Mouse (Mus musculus) left cerebral cortex, adult 8-10 months (tissue): ENCODE measurements around the gene Gm44805. TPM values are rescaled to one million over a fixed set of nuclear protein-coding genes. Genes with fewer than 3 reads are reported as not detected.

Experiments
- DNase-seq, 2 experiments: peaks; one replicate each; pipeline ENCODE4 v3.0.0; 2022; ENCODE audit warnings: low spot score in 2 of 2
- total RNA-seq, 4 experiments: library from RNA; stranded (reverse); gene quantifications; 2 replicates each; pipeline ENCODE4 v1.2.4; 2022

Gm44805 gene
- total RNA-seq = not detected

DNA sequence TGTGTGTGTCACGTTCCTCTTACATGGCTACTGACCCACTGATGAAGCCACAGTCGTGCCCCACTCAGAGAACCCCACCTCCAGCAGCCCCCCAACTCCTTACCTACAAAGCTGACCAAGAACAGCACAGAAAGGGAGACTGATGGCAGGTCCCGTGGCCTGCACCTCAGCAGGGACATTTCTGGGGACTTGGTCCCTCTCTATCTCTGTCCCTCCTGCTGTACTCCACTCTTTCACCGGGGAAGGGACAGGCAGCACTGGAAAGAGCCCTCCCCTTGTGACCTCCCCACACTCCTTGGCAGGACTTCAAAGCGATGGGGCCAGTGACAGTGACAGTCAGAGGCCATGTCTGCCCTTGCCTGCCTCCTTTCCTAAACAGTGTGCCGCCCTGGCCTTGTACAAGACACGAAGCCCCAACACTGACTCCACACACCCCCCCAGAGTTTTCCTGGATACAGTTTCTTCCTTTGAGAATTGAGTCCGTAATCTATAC, at the start of gene Gm44805, which contains the start of gene Apoc4:
Gene Gm44805, minus strand, starts transcription at position 222 of the 493 bp plus-strand sequence.
Gene Apoc4, minus strand, starts transcription at position 278 of the 493 bp plus-strand sequence.
- no peak for DNase-seq

DNA sequence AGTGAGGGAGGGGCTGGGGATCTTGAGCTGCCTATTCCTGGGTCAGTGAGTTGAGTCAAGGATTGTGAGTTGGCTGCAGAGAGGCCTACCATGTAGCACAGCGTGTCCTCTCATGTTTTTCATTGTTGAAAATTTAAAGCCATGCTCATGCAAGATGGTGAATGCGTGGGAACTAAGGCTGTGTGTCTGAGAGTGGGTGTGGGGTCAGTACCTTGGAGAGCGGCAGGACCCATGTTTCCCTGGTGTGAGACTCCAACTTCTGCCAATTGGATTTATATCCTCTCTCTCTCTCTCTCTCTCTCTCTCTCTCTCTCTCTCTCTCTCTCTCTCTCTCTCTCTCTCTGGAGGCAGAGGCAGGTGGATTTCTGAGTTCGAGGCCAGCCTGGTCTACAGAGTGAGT, 45.3 kb upstream of the Gm44805 start:
- DNase-seq = no peak

GRCm38 (mm10) chr7:19724167-19724566, 42.9 kb upstream of the Gm44805 start:
- no peak for DNase-seq

DNA sequence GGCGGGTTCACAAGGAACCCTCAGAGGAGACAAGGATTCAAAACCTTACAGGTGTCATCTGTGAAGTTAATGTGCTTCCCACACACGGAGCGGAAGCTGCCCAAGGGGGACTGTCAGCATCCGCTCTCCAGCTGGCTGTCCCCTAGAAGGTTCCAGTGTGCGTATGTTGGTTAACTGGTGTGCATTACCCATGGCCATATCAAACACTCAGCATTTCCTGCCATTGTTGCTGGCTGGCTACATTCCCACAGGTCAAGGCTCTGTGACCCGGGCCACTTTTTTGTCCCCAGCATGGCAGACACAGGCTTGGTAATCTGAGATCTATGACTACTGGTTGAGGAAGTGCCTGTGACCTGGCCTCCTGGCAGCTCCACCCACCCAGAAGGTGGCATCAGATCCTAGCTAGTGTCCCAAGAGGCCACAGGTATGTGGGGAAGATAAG, 41.6 kb upstream of the Gm44805 start:
- DNase-seq = no peak

GRCm38 (mm10) chr7:19719200-19719599, 38.0 kb upstream of the Gm44805 start:
- DNase-seq = no peak

GRCm38 (mm10) chr7:19718297-19718952, 37.2 kb upstream of the Gm44805 start:
- DNase-seq = no peak

DNA sequence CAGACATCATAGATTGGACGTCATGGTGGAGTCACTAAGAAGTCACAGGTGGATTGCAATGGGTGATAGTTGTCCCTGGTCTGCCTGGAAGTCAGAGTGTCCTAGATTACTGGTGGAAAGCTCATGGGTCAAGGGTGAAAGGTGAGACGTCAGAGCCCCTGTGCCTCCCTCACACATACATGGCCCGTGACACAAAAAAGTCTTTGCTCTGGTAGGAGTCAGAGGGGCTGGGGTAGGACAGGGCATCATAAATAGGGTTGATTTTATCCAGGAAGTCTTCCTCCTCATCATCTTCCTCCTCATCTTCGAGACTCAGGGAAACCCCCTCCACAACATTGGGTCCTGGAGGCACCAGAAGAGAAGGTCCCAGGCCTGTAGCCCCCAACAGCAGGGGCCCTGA, 36.1 kb upstream of the Gm44805 start:
- no peak for DNase-seq

GRCm38 (mm10) chr7:19716822-19717221, 35.6 kb upstream of the Gm44805 start:
- DNase-seq = no peak

DNA sequence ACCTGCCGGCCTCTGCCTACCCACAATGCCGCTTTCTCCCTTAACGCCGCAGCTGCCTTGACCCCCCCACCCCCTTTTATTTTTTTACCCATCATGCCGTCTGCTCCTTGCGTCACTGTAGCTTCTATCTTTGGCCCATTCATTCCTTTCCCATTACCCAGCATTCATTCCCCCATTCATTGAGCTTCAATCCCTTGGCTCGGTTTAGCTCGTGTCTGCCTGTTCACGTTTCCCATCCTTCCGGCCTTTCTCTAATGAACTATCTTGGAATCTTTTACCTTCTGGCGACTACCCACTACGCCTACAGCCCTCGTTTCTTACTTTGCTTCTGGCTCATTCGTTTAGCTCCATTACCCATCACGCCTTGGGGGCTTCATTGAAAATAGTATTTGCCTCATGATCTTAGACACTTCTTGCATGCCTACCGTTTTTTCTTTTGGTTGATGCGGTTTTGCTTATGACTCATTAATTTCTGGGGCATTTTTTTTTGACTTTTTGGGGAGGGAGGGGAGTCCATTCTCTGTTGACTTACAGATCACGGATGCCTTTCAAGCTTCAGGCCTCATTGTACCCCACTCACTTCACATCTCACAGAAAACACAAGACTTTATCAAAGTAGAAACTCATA, 34.9 kb upstream of the Gm44805 start:
- peak in 1 of 2 experiments; percentile 42 for DNase-seq

- DNase-seq = peak; percentile 97 to 100
These were observed 34.2 kb upstream of the Gm44805 start, which contains the start of gene Tomm40 for GRCm38 (mm10) chr7:19715239-19716054. Gene Tomm40 (minus strand): TSS chr7:19715438.

DNA sequence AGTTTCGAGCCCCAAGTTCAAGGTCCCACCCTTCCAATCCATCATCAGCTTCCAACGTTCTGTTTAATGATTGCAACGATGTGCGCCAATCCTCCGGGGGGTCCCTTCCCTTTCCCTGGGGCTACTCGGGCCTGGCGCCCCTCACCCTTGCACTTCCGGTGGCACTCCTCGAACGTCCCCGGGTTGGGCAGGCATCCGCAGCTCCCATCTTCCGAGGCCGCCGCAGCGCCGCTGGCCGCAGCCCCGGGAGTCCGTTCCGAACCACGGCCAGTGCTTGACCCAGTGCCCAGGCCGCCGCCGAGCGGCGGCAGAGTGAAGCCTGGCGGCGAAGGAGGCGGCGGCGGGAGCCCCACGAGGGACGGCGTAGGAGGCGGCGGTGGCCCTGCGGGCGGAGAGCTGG, 33.6 kb upstream of the Gm44805 start:
- no peak for DNase-seq

GRCm38 (mm10) chr7:19713598-19713997, 32.4 kb upstream of the Gm44805 start:
- no peak for DNase-seq

- DNase-seq = no peak
These were observed 32.0 kb upstream of the Gm44805 start for GRCm38 (mm10) chr7:19713196-19713595.

DNA sequence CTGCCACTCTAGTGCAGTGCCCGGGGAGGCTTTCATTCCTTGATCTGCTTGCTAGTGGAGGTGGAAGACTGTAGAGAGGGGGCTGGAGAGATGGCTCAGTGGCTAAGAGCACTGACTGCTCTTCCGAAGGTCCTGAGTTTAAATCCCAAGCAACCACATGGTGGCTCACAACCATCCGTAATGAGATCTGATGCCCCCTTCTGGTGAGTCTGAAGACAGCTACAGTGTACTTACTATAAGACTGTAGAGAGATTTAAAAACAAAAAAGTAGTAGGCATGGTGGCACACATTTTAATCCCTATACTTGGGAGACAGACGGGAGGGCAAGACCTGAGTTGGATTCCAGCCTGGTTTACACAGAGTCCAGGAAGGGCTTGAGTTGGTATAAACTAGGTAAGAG, 31.2 kb upstream of the Gm44805 start:
- no peak for DNase-seq

DNA sequence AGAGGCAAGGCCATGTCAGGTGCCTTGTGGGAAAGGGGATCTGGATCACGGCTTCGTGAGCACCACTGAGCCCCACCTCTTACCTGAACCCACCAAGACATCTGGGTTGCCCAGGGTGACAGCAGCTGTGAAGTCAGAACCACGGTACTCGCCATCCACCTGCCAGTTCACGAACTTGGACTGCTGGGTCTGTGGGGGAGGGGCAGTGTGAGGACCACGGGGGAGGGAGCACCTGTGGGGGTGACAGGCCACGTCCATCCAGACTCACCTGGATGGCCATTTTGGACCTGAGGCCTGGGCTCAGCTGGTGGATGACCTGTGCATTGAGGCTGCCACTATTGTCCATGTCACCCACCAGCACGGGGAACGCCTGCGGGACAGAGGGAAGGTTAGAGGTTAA, 29.4 kb upstream of the Gm44805 start:
- DNase-seq = no peak

- no peak for DNase-seq
These were observed 24.0 kb upstream of the Gm44805 start for GRCm38 (mm10) chr7:19705271-19705670.

GRCm38 (mm10) chr7:19704475-19704874, 23.3 kb upstream of the Gm44805 start:
- no peak for DNase-seq

DNA sequence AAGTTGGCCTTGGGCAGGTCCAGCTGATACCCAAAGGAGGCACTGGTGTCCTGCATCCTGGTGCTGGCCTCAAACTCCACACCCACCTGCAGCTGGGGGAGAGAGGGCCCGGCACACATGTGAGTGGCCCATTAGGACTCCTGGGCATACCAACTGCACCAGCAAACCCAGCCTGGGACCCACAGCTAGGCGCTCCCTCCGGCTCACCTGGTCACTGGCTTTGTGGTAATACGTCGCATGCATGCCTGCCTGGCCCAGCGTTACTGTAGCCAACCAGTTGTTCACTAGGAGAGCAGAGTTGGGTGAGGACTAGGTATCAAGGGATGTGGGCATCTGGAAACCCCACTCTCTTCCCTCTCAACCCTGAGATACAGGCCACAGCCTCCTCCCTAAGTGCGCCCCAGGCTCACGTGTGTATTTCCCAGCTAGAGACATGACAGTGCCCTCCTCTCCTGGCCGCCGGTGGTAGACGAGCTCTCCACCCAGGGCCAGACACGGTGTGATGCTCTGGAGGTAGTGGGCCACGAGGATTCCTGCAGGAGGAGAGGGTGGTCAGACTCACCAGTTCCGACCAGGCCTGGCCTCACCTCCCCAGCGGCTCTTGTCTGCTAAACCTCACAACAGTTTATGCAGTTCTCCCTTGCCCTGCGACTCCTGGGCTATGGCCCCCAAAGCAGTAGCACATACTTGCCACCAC, 21.8 kb upstream of the Gm44805 start:
- no peak for DNase-seq

DNA sequence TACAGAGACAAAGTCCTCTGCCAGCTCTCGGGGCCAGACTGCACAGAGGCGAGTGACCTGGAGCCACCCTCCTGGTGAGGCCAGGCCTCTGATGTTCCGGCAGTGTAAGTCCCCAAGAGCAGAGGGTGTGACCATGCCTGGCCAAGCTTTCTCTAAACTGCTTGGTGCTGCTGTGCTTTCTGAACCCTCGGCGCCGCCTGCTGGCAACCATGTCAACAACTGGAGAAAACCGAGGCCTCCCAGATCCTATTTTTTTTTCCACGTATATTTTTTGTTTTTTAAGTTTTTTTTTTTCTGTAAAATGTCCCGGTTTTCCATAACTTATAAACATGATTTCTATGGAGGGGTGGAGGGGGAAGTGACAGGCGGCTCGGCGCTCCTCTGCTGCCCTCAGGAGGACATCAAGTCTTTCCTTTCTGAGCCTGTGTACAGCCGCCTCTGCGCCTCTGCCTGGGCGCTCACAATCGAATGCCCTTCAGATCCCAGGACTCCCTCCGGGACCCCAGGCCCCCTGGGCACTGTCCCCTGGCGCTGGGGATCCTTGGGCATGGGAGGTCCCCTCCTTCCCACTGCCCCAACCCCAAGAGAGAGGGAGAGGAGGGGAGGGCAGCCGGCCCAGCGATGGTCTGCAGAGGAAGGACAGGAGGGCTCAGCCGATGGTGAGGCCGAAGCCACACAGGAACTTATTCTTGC, 20.0 kb upstream of the Gm44805 start:
- peak; percentile 47 to 60 for DNase-seq

GRCm38 (mm10) chr7:19700299-19701068, 19.3 kb upstream of the Gm44805 start:
- DNase-seq = no peak
